Mouse (Mus musculus): ENCODE measurements around the gene Nsg2. TPM values are rescaled to one million over a fixed set of nuclear protein-coding genes. Genes with fewer than 3 reads are reported as not detected.
A peak's percentile ranks its signal among the peaks of the same experiment; 100 is the strongest.
"Not testable (repeated sequence)": the region's sequence is repeated elsewhere in the genome, so short reads cannot be mapped to it uniquely, and the experiment has no call there.

Nsg2 gene
- polyA plus RNA-seq (2014; fragmentation: Nextera tagmentation; extraction: Ambion mirVana): 0.42 and 0.69 TPM in 2 replicates

DNA sequence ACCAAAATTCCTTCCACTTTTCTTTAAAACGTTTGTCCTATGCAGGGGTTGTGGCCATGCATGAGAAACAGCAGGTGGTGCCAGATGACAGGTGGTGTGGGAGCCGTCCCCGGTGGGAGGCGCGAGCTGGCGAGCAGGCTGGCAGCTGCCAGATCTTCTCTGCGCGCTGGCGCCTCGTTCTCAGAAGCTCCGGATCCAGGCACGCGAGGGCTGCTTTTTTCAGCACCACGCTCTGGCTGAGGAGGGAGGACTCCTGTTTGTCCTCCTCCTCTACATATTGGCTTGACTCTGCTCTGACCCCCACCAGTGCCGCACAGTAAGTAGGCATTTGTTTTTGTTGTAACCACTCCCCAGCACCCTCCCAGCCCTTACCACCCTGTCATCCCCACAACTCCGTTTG lies at the start of gene Nsg2:
Gene Nsg2 (plus strand): TSS at position 183 of the 400 bp plus-strand sequence.
- no peaks in the 10 kb centered on the region for H3K36me3 ChIP-seq (ENCODE audit: control insufficient read depth, insufficient read depth, low read length)
- no peak within 1 kb of the TSS for H3K27ac ChIP-seq (ENCODE audit: low read depth, low read length)
- no peak within 1 kb of the TSS for H3K9ac ChIP-seq (ENCODE audit: low read depth, low read length)
- H3K4me2 ChIP-seq: peak within 1 kb of the TSS; percentile 53
- no peak within 1 kb of the TSS for H3K4me3 ChIP-seq (ENCODE audit: low read depth, low read length)
- 2% methylated on average over 16 of the region's 16 CpGs for WGBS
- DNase-seq (ENCODE audit: low spot score) (peak; percentile 57), ATAC-seq (replicated peaks; ENCODE audit: low FRiP score) (no peak)
- H3K27me3 ChIP-seq (replicated peaks; ENCODE audit: control insufficient read depth, insufficient read depth, low read length): peaks cover 7% of the 10 kb centered on the region; the same call in 1 of the 2 replicates
- no peaks in the 10 kb centered on the region; the same call in 1 of the 2 replicates for H3K4me1 ChIP-seq (replicated peaks; ENCODE audit: control insufficient read depth, insufficient read depth, low read length)
- H3K9me3 ChIP-seq (ENCODE audit: control insufficient read depth, low read length): no peaks in the 10 kb centered on the region

DNA sequence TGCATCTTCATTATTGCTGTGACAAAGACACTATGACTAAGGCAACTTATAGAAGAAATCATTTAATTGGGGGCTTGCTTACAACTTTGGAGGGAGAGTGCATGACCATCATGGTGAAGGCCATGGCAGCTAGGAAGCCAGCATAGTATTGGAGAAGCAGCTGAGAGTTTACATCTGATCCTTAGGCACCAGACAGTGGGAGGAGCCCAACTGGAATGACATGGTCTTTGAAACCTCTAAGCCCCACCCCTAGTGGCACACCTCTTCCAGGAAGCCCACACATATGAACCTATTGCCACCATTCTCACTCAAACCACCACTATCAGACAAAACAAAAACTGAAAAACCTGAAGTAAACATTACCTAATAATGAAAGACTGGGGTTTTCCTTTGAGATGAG lies 40.2 kb upstream of the Nsg2 start:
- Histone ChIP-seq H3K4me1 (replicated peaks; ENCODE audit: control insufficient read depth, insufficient read depth, low read length) (no peaks in the 10 kb centered on the region), H3K9me3 (ENCODE audit: control insufficient read depth, low read length) (no peaks in the 10 kb centered on the region), H3K9ac (ENCODE audit: low read depth, low read length) (no peak overlapping the region), H3K4me3 (ENCODE audit: low read depth, low read length) (no peak overlapping the region), H3K27me3 (replicated peaks; ENCODE audit: control insufficient read depth, insufficient read depth, low read length) (no peaks in the 10 kb centered on the region), H3K27ac (ENCODE audit: low read depth, low read length) (no peak overlapping the region), H3K4me2 (no peak overlapping the region), H3K36me3 (ENCODE audit: control insufficient read depth, insufficient read depth, low read length) (no peaks in the 10 kb centered on the region)
- ATAC-seq (replicated peaks; ENCODE audit: low FRiP score) (no peak), DNase-seq (ENCODE audit: low spot score) (no peak)

DNA sequence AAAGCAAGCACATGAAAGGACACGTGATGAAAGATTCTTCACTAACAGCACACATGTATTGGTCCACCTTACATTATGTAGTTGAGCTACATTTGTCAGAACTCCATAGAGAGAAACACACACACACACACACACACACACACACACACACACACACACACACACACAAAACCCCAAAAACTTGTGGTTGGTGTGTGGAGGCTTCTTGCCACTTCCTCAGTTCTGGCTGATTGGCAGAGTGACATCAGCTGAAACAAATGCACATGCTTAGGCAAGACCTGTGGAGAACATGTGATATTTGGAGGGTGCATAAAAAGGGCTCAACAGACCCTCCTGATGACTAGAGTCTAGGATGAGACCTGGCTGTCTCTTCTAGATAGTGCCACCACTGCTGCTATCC lies 36.3 kb upstream of the Nsg2 start:
- ATAC-seq (replicated peaks; ENCODE audit: low FRiP score) (no peak), DNase-seq (ENCODE audit: low spot score) (no peak)
- Histone ChIP-seq H3K9me3 (ENCODE audit: control insufficient read depth, low read length) (no peaks in the 10 kb centered on the region), H3K27ac (ENCODE audit: low read depth, low read length) (no peak overlapping the region), H3K27me3 (replicated peaks; ENCODE audit: control insufficient read depth, insufficient read depth, low read length) (no peaks in the 10 kb centered on the region), H3K4me1 (replicated peaks; ENCODE audit: control insufficient read depth, insufficient read depth, low read length) (no peaks in the 10 kb centered on the region), H3K4me2 (no peak overlapping the region), H3K9ac (ENCODE audit: low read depth, low read length) (no peak overlapping the region), H3K4me3 (ENCODE audit: low read depth, low read length) (no peak overlapping the region), H3K36me3 (ENCODE audit: control insufficient read depth, insufficient read depth, low read length) (no peaks in the 10 kb centered on the region)
- WGBS: 95% methylated on average over 1 of the region's 1 CpGs

DNA sequence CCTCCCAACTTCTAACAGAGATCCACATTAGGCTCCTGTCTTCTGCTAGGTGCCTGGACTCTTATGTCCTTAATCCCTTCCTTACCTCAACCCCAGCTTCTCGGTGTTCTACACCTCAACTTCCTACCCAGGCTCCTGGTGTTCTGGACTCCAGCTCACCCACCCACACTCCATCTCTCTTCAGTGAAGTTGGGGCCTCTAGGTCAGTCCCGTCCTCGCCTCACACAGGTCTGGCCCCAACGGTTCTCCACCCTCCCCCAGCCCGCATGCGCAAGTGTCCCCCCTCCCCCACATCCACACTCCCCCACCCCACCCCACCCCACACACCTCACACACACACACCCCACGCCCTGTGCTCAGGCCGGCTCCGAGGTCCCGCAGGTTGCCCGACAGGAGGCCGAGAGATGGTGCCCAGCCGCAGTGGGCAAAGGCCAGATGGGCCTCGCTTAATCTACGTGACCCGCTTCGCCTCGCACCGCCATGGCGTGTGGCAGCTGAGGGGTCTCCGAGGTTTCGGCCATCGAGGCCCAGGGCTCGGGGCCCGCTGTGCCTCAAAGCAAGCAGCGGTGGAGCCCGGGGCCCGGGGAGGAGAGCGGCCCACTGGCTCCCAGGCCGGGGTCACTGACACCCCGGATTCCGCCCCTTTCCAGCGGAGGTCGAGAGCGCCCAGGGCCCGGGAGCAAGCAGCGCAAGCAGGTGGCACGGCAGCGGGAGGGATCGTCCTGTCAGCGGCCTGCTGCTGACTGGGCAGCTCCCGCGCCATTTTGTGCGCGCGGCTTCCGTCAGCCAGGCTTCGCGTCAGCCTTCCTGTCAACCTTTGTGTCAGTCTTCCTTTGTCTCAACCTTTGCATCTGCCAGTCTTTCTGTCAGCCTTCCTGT lies 34.8 kb upstream of the Nsg2 start, which contains the start of gene 4930524B15Rik:
Gene 4930524B15Rik (plus strand): TSS at position 337 of the 879 bp plus-strand sequence.
- no peak for DNase-seq (ENCODE audit: low spot score)
- Histone ChIP-seq H3K36me3 (ENCODE audit: control insufficient read depth, insufficient read depth, low read length) (no peaks in the 10 kb centered on the region), H3K27ac (ENCODE audit: low read depth, low read length) (no peak within 1 kb of the TSS), H3K4me3 (ENCODE audit: low read depth, low read length) (peak within 1 kb of the TSS; percentile 24; the same call in 1 of the 2 replicates), H3K9me3 (ENCODE audit: control insufficient read depth, low read length) (no peaks in the 10 kb centered on the region), H3K9ac (ENCODE audit: low read depth, low read length) (no peak within 1 kb of the TSS; the same call in 1 of the 2 replicates), H3K4me2 (peak within 1 kb of the TSS; percentile 61), H3K4me1 (replicated peaks; ENCODE audit: control insufficient read depth, insufficient read depth, low read length) (no peaks in the 10 kb centered on the region), H3K27me3 (replicated peaks; ENCODE audit: control insufficient read depth, insufficient read depth, low read length) (no peaks in the 10 kb centered on the region)
- ATAC-seq (replicated peaks; ENCODE audit: low FRiP score): peak; percentile 47; the same call in 1 of the 2 replicates
- WGBS: 42% methylated on average over 49 of the region's 49 CpGs

DNA sequence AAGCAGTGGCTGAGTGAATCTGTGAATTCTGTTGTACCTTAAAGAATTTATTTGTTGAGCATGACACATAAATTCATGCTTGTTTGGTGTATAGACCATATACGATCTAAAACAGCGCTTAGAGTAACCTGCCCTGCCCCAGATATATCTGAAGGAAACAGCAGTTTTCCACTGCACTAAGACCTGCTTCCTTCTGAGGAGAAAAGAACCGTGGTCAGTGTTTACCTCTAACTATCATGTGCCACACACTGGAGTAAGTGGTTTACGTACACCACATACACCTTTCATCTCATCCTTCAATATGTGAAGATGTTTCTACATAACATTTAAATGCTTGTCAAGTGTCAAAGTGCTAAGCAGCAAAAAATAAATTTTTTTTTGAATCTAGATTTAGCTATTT lies 26.1 kb upstream of the Nsg2 start:
- Histone ChIP-seq H3K36me3 (ENCODE audit: control insufficient read depth, insufficient read depth, low read length) (no peaks in the 10 kb centered on the region), H3K4me1 (replicated peaks; ENCODE audit: control insufficient read depth, insufficient read depth, low read length) (no peaks in the 10 kb centered on the region), H3K4me3 (ENCODE audit: low read depth, low read length) (no peak overlapping the region), H3K27me3 (replicated peaks; ENCODE audit: control insufficient read depth, insufficient read depth, low read length) (no peaks in the 10 kb centered on the region), H3K9me3 (ENCODE audit: control insufficient read depth, low read length) (no peaks in the 10 kb centered on the region), H3K27ac (ENCODE audit: low read depth, low read length) (no peak overlapping the region), H3K9ac (ENCODE audit: low read depth, low read length) (no peak overlapping the region), H3K4me2 (no peak overlapping the region)
- ATAC-seq (replicated peaks; ENCODE audit: low FRiP score) (no peak), DNase-seq (ENCODE audit: low spot score) (no peak)
- WGBS: 52% methylated on average over 4 of the region's 4 CpGs

DNA sequence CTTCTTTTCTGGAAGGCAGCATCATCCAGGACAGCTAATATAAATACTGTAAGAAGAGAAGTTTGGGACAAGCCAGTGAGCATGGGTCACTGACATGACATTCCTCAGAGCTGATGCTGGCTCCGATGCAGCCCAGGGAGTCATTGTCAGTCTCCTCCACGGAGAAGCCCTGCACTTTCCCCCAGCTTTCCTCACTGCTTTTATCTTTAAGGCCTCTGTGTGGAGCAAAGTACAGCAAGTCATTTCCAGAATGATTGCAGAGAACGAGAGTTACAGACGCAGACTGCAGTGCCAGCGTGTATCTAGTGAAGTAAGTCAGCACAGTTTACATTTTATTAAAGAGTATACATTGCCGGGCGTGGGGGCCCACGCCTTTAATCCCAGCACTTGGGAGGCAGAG lies 25.4 kb upstream of the Nsg2 start:
- Histone ChIP-seq H3K36me3 (ENCODE audit: control insufficient read depth, insufficient read depth, low read length) (no peaks in the 10 kb centered on the region), H3K27me3 (replicated peaks; ENCODE audit: control insufficient read depth, insufficient read depth, low read length) (no peaks in the 10 kb centered on the region), H3K9ac (ENCODE audit: low read depth, low read length) (no peak overlapping the region), H3K9me3 (ENCODE audit: control insufficient read depth, low read length) (no peaks in the 10 kb centered on the region), H3K27ac (ENCODE audit: low read depth, low read length) (no peak overlapping the region), H3K4me1 (replicated peaks; ENCODE audit: control insufficient read depth, insufficient read depth, low read length) (no peaks in the 10 kb centered on the region), H3K4me2 (no peak overlapping the region), H3K4me3 (ENCODE audit: low read depth, low read length) (no peak overlapping the region)
- ATAC-seq (replicated peaks; ENCODE audit: low FRiP score) (no peak), DNase-seq (ENCODE audit: low spot score) (no peak)
- 53% methylated on average over 8 of the region's 8 CpGs for WGBS

DNA sequence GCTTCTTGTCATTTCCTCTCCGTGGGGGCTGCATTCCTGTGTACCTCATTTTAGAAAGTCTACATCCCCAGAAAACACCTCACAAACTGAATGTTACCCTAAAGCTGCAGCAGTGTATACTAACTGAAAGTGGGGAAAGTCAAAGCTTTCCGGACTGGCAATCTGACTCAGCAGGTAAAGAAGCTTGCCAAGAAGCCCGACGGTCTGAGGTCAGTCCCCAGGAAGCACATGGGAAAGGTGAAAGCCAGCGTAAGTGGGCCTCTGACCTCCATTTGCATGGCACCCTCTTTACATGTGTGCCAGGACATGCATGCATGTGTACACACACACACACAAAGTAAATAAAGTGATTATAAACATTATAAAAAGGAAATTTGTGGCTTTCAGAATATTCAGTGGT lies 24.6 kb upstream of the Nsg2 start:
- Histone ChIP-seq H3K9me3 (ENCODE audit: control insufficient read depth, low read length) (no peaks in the 10 kb centered on the region), H3K36me3 (ENCODE audit: control insufficient read depth, insufficient read depth, low read length) (no peaks in the 10 kb centered on the region), H3K27ac (ENCODE audit: low read depth, low read length) (no peak overlapping the region), H3K4me3 (ENCODE audit: low read depth, low read length) (no peak overlapping the region), H3K9ac (ENCODE audit: low read depth, low read length) (no peak overlapping the region), H3K4me1 (replicated peaks; ENCODE audit: control insufficient read depth, insufficient read depth, low read length) (no peaks in the 10 kb centered on the region), H3K4me2 (no peak overlapping the region), H3K27me3 (replicated peaks; ENCODE audit: control insufficient read depth, insufficient read depth, low read length) (no peaks in the 10 kb centered on the region)
- DNase-seq (ENCODE audit: low spot score) (no peak), ATAC-seq (replicated peaks; ENCODE audit: low FRiP score) (no peak)
- WGBS: 82% methylated on average over 5 of the region's 5 CpGs

DNA sequence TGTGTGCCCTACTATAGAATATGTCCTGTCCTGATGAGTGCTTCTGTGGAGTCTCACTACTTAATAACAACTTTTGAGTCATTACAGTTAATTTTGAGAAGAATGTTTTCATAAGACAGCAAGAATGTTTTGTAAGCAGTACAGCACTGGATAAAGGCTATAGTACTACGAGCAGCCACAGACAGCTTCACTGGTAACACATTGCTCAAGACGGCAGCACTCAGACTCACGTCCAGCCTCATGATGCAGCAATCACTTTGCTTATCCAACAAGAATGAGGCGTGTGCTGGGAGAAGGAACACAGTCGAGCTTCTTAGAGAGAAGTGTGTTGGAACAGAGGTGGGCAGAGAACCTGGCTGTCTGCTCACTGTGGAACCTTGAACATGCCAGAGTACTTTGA lies 24.1 kb upstream of the Nsg2 start:
- H3K27ac ChIP-seq (ENCODE audit: low read depth, low read length): no peak overlapping the region
- no peak overlapping the region for H3K4me3 ChIP-seq (ENCODE audit: low read depth, low read length)
- H3K36me3 ChIP-seq (ENCODE audit: control insufficient read depth, insufficient read depth, low read length): no peaks in the 10 kb centered on the region
- H3K4me2 ChIP-seq: no peak overlapping the region
- DNase-seq (ENCODE audit: low spot score) (no peak), ATAC-seq (replicated peaks; ENCODE audit: low FRiP score) (no peak)
- WGBS: 66% methylated on average over 5 of the region's 5 CpGs
- no peaks in the 10 kb centered on the region for H3K27me3 ChIP-seq (replicated peaks; ENCODE audit: control insufficient read depth, insufficient read depth, low read length)
- no peaks in the 10 kb centered on the region for H3K9me3 ChIP-seq (ENCODE audit: control insufficient read depth, low read length)
- no peaks in the 10 kb centered on the region for H3K4me1 ChIP-seq (replicated peaks; ENCODE audit: control insufficient read depth, insufficient read depth, low read length)
- no peak overlapping the region for H3K9ac ChIP-seq (ENCODE audit: low read depth, low read length)

DNA sequence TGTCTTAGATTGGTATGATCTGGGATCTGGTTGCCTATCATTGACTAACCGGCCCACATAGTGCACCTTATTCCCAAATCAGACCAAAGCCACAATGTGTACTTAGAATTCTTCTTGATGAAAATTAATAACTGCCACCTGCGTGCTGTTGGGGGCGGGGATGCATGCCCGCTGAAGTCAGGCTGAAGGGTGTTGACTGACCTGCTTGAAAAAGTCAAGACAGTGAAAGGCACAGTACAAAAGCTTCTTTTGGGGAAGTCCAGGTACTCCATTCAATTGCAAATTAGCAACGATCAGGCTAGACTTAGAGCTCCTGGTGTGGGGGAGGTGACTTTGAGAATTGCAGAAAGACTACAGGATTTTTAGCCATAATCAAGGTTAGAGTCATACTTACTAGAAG lies 20.2 kb upstream of the Nsg2 start:
- H3K27ac ChIP-seq (ENCODE audit: low read depth, low read length); ATAC-seq (replicated peaks; ENCODE audit: low FRiP score): not testable (repeated sequence)

More for the DNA sequence above, 20.2 kb upstream of the Nsg2 start:
- DNase-seq (ENCODE audit: low spot score); H3K36me3 ChIP-seq (ENCODE audit: control insufficient read depth, insufficient read depth, low read length); H3K4me3 ChIP-seq (ENCODE audit: low read depth, low read length); H3K4me2 ChIP-seq; H3K9me3 ChIP-seq (ENCODE audit: control insufficient read depth, low read length); H3K4me1 ChIP-seq (replicated peaks; ENCODE audit: control insufficient read depth, insufficient read depth, low read length); H3K9ac ChIP-seq (ENCODE audit: low read depth, low read length); H3K27me3 ChIP-seq (replicated peaks; ENCODE audit: control insufficient read depth, insufficient read depth, low read length): not testable (repeated sequence)
- WGBS: 90% methylated on average over 5 of the region's 5 CpGs
